ENCODE assay signal across 1 mouse cellular context in the genomic region with DNA sequence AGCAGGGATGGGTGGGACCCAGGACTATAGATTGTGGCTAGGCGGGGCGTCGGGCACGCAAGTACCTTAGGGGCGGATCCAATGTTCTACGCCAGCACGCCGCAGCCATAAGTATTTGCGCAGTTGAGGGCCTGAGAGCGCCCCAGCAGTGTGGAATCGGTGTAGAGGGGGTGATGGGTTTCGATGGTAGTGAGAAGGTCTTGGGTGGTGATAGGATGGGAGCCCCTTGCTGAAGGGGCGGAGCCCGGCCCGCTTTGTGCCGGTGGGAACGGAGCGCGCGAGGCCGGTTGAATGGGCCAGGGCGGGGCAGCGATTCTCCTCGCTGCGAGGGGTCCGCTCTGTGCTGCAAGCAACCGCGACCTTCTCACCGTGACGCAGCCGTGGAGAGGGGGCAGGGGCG.
TF ChIP-seq lines count a peak whose summit lies in the region.

No protein-coding gene starts in this region.

TF ChIP-seq in MEL, 35 proteins besides CTCF, POLR2A, EP300 and RAD21:
- no peak for TF ChIP-seq MAFK (IDR thresholded peaks at IDR 0.05; ENCODE audit: borderline replicate concordance, low read depth, low read length)
- no peak for TF ChIP-seq NELFE (IDR thresholded peaks at IDR 0.05; ENCODE audit: low read depth, low read length)
- TF ChIP-seq MAX (IDR thresholded peaks at IDR 0.05; ENCODE audit: low read length), result no peak
- no peak for TF ChIP-seq RCOR1 (IDR thresholded peaks at IDR 0.05; ENCODE audit: low read depth, low read length)
- TF ChIP-seq ZKSCAN1 (IDR thresholded peaks at IDR 0.05; ENCODE audit: low read depth, low read length), result no peak
- TF ChIP-seq TAL1 (IDR thresholded peaks at IDR 0.05; ENCODE audit: low read length), result no peak
- TF ChIP-seq CHD2 (IDR thresholded peaks at IDR 0.05; ENCODE audit: low read length), result no peak
TF ChIP-seq in MEL: peak in this region for 0.
